Mouse (Mus musculus) right cerebral cortex, postnatal 10 days (tissue): ENCODE measurements at regions not wholly inside any gene's neighbourhood (a gene's known extent, or its start where the extent isn't known, plus 50 kb on each side); places are given as distances from the start of the nearest gene placed in this dataset.

Experiments
- DNase-seq, 2 experiments: peaks; one replicate each; pipeline ENCODE4 v3.0.0; 2021; ENCODE audit warnings: low spot score in 2 of 2

DNA sequence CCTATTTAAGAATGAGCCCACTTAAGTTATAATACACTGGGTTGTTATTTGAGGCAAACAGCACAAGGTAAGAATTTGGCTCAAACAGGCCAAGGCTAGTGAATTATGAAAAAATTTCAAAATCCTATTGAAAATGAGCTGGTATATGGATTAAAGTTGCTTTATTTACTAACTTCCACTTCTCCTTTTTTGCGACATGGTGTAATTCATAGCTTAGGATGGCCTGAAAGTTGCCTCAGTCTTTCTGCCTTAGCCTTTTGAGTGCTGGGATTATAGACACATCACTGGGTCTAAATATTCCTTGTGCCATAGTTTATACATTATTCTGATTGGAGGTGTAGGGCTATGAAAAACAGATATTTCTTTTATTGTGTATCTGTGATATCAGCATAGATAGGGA, 81.9 kb downstream of the Edem1 start:
- DNase-seq: no peak

DNA sequence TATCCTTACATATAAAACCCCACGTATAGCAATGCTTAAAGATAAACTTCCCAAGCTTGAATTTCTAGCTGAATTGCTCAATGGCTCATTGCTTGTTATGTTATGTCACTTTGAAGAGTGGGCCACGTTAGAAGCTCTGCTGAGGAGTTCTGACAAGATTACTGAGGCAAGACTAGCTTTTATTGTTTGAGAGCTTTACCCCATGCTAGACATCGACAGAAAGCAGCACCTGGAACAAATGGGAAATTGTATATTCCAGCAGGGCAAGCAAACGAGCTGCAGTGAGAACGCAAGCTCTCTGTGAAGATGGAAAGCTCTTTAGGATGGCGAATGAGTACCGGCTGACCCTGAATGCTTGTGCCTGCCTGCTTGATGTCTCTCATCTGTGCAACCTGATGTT, 84.1 kb downstream of the Edem1 start:
- no peak for DNase-seq

DNA sequence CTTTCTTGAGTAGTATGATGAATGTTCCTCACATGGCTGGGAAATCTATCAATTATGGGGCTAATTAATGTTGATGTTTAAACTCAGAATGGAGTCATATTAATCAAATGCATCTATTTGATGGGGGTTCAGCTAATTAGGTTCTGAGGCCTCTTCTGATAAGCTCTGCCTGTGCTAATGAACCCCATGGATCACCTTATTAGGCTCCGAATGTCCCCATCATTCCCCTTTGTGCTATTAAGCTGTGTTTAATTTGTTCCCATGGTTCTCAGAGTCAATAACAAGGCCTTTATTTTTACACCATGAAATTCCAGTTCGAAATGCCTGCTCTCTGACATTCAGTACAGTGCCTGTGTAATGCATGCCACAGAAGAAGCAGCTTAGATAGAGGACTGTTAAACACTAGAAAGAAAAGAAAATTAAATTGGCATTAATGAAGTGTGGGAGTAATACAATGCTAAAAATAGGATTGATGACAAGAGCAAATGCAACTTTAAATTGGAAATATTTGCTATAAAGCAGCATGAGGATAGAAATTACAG, 91.0 kb downstream of the Edem1 start:
- no peak for DNase-seq

DNA sequence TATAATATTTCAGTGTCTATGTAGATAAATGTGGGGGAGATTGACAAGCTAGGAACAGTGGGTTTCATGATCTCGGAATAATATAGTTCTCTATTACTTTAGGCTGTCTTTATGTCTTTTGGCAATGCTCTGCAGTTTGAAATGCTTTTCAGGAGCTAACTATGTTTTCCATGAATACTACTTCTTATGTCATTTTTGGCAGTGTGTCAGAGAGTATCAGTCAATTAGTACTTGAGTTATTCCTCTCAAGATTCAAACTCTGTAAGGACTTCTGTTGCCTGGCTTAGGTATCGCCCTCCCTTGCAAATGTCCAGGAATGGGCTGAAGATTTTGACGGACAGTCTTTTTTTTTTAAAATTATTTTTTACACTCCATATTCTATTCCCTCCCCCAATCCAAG, 92.7 kb downstream of the Edem1 start:
- no peak for DNase-seq

DNA sequence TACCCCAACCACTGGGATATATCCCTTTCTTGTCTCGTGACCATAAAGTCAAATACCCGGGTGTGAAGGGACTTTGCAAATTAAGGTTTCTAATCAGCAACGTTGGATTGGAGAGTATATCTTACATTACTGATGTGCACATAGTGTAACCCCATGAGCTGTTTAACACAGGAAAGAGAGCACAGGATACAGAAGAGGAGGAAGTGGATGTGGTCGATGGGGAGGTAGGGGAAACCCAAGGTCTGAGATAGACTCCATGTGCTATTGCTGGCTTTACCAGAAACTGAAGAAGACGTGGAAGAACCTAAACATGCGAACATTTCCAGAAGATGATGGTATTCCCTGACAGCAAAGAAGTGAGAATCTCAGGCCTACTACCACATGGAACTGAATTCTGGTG, 94.1 kb downstream of the Edem1 start:
- no peak for DNase-seq

DNA sequence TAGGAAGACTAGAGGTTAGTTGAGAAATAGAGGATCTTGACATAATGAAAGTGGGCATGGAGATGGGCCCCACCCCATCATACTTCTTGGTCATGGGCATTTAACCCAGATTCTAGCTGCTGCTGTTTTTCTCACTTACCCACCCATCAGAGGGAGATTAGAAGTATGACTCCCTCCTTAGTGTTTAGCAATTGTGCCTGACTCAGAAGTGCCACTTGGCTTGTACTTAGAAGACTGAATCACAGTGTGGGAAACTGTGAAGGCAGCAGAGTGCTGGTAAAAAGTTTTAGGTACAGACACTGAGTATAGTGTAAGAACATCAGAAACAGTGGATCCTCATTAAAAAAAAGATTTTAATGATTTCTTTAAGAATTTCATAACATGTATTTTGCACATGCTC, 100.5 kb downstream of the Edem1 start:
- DNase-seq: no peak

DNA sequence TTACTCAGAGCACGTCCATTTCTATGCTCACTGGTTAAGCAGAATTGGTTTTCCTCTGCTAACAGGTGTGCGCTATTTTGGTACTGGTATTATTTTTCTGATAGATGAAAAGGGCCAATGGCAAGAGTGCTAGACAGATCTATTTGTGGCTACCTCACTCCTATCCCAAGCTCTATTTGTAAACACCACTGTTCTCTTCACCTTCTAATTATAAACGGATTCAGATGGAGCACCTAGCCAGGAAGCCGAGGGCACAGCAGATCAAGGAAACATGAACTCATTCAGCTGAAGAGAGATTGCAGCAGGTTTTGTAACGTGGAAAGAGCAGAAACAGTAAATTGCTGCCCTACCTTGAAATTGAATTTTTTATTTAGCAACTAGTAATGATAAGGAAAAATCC, 110.2 kb downstream of the Edem1 start:
- no peak for DNase-seq

DNA sequence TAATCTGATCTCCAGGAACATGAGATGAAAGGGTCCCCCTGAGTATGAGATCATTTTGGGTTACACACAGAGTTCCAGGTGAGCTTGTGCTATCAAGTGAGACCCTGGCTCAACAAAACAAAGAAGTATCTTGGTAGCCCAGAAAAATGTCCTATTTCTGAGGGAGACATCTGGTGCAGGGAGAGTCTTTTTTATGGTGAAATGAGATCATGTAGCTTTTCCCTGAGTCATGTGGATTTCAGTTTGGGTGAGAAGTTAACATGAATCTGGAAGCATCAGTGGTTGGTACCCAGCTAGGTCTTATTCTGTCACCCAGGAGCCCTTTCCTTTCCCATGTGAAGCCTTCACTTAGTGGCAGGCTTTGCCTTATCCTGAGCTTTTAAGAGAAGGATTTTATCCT, 113.8 kb downstream of the Edem1 start:
- no peak for DNase-seq

DNA sequence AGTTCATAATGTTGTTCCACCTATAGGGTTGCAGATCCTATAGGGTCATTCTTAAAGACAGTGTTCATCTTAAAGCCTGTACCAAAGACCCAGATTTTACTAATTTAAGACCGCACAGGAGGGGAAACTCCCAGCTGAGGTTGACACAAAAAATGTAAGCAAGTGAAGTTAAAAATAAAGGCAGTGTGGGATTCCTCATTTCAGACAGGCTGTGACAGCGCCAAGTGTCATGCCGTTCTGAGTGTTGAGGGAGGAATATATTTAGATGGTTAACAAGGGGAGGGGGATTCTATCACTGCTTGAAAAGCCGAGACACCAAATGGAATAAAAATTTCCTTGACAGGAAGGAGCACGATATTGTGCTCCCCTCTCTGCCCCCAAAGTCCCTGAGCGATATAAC, 123.9 kb downstream of the Edem1 start:
- peak; percentile 45 to 68 for DNase-seq

DNA sequence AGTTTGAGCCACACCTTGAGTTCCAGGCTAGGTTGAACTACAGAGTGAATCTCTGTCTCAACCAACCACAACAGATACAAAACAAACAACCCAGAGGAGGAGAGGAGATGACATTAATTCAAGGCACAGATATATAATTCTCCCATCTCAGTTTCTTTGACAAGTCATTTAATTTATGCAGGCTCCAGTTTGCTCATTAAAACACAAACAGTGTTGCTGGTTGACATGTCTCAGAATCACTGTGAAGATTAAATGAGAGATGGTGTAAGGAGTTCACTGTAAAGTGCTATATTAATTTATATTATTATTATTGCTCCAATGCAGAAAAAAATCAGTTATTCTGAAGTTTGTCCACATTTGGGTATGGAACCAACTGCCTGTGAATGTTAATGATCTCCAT, 134.4 kb downstream of the Edem1 start:
- DNase-seq: no peak

DNA sequence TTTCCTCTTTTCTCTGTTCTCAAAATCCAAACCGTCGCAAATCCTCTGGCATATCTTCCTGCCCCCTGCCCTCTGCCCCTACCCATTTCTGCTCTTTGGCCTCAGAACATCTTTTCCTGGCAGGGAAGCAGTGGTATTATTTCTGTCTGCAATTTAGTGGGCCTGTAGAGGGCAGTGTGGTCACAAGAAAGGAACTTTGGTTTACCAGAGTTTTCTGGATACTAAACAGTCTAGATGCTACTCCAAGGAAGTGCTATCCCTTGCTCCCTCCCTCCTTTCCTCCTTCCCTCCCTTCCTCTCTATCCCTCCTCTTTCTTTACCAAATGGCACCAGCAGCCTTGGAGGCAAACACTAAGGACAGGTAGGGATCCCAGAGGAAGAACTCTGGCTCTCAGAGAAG, 134.9 kb downstream of the Edem1 start:
- DNase-seq: peak; percentile 80 to 84

DNA sequence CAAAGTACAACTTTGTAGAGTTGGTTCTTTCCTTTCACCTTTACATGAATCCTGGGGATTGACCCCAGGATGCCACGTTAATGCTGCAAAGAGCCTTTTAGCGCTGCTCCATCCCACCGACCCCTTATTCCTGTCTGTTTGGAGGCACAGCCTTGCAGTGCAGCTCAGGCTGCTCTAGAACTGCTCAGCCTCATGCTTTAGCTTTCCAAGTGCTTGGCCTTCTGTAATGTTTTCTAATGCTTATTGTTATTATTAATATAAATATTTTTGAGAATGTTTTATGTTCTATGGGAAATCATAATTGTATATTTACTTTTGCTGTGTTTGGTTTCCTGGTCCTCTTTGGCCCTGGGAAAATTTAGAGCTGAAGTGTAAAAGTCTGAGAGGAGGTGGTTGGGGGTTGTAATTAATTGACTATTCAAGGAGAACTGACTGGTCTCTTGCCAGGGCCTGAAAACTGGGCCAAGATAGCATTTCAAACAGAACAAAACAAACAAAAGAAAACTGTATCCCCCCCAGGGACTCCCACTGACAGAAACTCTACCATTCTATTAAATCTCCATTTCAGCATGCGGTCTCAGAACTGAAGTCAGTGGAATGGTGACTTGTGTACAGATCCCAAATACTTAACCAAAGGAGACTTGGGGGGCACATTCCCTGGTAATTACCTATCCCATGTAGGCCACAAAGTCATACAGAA, 141.2 kb downstream of the Edem1 start:
- peak; percentile 37 to 47 for DNase-seq

DNA sequence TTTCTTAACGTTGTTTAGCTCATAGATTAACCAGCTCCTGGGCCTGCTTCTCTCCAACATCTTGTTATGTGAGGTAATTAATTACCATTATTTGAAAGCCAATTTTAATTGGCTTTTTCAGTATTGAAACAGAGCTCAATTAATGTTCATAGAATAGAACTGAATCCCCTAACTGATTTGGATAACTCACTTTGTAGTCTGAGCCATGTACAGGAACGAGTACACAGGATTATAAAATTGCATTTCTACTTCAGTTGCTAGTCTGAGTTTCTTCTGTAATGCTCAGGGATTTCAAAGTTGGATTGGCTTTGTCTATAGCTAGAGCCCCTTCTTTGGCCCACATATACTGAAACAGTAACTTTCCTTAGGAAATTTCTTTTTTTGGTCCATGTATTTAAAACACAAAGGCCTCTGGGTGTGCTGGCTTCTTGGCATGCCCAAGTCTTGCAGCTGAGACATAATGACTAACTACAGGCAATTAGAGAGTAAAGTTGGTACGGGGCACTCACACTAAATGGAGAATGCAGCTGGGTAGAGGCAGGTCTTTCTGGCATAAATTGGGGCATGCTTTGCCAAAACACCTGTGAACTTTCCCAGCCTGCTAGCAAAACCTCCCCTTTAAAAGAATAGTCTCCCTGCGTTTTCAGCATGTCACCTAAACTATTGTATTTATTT, 143.1 kb downstream of the Edem1 start:
- no peak for DNase-seq

DNA sequence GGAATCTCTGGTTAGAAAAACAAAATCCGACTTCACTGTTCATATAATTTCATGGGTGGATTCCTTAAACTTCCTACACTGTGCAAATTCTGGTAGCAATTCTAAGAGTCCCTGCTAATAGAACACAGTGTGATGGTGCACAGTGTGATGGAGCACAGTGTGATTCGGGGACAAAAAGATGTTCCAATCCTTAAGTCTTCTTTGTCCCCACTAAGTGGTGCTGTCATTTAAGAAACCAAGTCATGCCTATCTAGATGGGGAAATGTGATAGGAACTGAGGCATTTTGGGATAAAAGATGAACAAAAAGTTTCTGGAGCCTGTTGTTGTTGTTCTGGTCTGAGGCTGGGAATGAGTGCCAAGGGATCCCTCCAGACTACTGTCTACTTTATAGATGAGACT, 145.3 kb downstream of the Edem1 start:
- no peak for DNase-seq

DNA sequence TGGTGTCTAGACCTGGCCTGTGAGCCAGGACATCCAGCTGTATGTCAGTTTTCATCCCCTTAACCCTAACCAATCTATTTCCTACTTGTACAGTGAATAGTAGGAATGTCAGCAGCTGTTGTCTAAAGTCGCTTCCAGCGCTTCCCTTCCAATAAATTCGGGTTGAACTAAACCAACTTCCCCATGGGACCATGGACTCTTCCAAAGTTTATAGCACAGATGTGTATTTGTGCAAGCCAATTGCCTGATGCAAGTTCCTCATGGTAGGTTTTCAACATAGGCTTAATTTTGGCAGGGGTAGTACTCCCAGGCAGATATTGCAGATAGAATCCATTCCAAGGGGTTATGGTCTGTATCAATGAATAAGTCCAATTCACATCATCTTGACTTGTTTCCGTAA, 161.1 kb downstream of the Edem1 start:
- DNase-seq: no peak

DNA sequence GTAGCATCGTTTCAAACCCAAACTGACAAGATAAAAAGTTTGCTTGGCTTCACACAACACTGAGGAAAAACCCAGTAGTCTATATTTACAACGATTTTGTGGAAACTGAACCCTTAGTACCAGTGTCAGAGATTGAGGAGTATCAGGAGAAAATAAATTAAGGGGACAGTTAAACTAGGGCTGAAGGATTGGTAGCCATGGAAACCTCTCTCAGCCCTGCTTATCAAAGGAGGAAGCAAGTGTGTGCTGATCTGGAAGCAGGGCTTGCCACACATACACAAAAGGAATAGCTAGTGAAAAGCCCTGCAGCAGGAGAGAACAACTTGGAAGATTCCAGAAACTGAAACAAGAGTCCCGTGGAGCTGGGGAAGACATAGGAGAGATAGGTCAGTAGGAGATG, 165.3 kb downstream of the Edem1 start:
- DNase-seq: no peak

DNA sequence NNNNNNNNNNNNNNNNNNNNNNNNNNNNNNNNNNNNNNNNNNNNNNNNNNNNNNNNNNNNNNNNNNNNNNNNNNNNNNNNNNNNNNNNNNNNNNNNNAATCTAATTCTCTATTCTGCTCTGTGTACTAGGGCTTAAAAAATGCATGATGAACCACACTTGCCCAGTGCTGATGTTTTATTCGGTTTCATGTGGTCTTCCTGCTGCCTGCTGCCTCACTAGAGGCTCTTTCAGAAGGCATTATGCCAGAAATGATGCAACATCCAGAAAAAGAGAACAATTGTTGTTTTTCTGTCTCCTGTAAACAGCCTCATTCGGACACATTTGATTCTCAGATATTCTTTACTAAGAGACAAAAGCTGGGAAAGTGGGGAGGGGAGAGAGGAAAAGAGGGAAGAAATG, 176.0 kb downstream of the Edem1 start:
- no peak for DNase-seq

DNA sequence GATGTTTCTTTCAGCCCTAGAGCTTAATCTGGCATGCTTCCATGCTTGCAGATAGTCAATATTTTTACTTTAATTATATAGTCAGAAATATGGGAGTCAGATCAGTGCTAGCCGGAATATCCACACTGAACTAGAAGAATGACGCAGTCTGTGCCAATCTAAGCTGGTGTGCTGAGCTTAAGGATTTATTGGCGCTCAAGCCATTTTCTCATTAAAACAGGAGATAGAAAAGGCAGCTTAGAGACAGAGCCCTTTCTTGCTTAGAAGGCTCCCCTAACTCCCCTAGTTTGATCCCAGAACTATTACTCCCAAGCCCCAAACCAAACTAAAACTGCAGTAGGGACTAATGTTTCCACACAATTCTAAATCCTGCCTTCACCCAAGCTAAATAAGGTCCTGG, 180.9 kb downstream of the Edem1 start:
- no peak for DNase-seq

DNA sequence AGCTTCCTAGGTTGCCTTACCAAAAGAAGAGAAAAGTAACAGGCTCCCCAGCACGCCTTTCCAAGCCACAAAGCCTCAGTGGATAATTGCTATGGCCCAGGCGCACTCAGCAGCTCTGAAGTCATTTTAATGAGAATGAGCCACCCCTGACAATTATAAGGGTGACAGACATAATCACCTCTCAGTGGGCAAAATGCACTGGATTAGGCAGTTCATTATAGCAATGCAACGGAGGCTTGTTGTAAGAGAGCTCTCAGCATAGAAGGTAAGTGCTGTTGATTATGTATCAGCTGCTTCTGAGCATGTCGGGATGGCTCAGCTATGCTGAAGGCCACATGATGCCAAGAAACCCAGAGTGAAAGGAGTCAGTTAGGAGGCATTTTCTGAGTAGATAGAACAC, 181.4 kb downstream of the Edem1 start:
- no peak for DNase-seq

DNA sequence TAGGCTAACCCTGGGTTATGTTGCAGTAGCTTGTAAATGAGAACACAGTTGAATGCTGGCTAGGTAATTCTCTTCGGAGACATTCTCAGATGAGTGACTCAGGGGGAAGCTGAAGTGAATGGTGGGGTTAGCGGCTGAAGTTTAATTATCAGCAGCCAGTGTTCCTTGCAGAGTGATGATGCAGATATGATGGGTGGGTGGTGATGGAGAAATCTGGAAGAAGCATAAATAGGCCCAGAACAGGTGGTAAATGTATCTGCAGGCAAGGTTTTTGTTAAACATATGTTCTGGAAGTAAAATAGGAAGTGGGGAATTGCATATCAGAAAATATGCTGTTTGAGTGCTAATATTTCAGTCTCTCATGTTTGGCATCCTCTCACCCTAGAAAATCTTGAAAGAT, 191.3 kb downstream of the Edem1 start:
- DNase-seq: peak; percentile 20 to 36
